Mouse (Mus musculus): ENCODE results near the gene C130032M10Rik. TPM values are rescaled to one million over a fixed set of nuclear protein-coding genes. Genes with fewer than 3 reads are reported as not detected.

C130032M10Rik gene
- total RNA-seq, 2 experiments from 2014 or later = not detected

DNA sequence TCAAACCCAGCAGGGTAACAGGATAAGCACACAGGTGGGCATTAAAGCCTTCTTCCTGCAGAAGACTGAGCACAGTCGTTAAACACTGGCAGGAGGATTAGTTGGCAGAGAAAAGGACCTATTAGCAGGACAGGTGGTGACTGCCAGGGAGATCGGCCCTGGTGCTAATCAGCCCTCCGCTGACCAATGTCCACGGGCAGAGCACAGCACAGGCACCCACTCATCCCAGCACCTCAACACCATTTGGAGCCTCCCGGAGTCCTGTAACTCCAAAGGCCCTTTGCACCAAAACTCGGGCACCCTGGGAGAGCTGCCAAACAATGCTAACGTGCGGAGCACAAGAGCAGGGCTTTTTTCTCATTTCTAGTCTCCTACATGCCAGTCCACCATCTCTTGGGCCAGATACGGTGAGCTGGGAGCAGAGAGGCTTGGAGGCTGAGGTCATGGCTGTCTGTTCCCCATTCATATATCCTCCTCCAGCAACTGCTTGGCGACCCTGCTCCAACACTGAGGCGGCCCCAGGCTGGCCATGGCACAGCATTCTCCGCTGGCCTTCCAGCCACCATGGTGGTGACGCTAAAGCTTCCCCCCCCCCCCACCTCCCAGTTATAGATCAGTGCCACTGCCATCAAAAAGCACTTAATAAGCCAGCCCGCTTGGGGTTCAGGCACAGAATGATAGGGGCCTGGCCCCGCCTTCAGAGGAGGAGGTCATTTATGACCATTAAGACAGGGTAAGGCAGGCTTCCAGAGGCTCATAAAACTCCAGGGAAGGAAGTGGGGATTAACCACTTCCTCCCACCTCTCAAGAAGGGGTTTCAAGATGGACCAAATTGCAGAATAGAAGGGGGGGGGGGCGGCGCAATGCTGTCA is 28.6 kb downstream of the C130032M10Rik start:
- intact Hi-C loops (cut with DNase I) = no loop called here
- DNase-seq (ENCODE audit: low spot score in 2 of 2) = no peak

DNA sequence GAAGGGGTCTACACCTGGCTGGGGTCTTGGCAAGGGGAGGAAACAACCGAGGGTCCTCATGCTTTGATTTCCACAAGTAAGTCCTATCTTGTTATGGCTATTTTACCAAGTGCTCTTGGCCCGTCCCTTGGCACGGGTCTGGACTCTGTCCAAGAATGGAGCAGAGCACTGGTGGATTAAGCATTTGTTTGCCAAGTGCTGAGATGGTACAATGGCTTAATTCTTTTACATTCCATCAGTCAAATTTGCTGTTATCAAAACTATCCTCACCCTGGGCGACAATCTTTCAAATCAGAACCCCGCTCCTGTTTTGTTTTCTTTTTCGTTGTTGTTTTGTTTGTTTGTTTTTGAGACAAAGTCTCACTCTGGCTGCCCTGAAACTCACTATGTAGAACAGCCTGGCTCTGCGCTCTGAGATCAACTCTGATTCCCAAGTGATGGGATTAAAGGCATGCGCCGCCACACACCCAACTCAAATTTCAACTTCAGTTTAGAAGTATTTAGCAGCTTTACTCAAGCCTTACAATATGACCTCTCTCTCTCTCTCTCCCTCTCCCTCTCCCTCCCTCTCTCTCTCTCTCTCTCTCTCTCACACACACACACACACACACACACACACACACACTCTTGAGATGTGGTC is 29.4 kb downstream of the C130032M10Rik start:
- DNase-seq (ENCODE audit: low spot score in 2 of 2) = no peak
- intact Hi-C loops (cut with DNase I) = no loop called here

DNA sequence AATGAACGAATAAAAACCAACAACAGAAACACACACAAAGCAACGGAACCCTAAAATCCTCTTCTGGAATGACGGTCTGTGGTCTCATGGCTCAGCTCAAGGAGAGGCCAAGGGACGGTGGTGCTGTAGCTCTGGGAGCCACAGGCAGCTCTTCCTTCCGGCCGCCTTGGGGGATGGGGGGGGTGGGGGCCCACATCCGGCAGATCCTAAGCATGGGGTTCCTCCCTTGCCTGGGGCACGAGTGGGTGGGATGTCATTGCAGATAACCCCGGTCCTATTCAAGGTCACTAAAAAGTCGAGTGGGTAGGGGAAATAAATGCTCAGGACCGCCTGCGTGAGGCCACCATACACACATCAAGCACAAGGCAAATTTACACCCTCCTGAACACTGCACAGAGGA is 31.3 kb downstream of the C130032M10Rik start:
- intact Hi-C loops (cut with DNase I) = no loop called here

DNA sequence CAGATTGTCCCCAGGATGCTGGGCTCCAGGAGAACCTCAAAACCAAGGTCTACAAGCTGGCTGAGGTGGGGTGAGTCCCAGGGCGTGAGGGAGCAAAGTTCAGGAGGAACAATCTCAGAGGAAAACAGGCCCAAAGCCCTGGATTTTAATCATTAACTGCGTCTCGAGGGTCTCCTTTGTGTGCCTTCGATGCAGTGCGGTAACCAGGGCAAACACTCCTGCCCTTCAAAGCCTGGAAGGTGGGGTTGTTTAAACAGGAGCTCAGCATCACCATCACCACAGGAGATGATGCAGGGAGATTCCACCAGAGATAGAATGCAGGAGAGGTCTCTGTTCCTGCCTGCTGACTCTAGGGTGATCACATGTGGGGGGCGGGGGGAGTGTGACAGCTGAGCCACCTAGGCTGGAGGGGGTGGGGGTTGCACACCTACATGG is 32.2 kb downstream of the C130032M10Rik start:
- DNase-seq (ENCODE audit: low spot score in 2 of 2) = no peak
- intact Hi-C loops (cut with DNase I) = no loop called here

More for the DNA sequence above, 31.3 kb downstream of the C130032M10Rik start:
- DNase-seq (ENCODE audit: low spot score in 2 of 2) = no peak

DNA sequence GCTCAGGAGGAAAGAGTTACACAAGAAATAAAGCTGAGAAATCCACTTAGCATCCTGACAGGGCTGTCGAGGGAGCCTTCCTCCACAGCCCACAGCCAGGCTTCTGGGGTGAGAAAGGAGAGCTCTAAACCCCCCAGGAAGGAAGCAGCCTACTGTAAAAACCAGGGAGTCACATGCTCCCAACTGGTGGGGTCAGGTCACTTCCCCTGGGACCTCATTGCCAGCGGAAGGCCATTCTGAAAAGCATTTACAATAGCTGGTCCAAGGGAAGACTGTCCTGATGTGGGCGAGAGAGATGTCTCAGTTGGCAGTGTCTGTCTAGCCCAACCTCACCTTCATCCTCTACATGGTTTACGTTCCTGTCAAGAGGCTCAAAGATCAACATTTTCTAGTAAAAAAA is 33.0 kb downstream of the C130032M10Rik start:
- DNase-seq (ENCODE audit: low spot score in 2 of 2) = no peak

DNA sequence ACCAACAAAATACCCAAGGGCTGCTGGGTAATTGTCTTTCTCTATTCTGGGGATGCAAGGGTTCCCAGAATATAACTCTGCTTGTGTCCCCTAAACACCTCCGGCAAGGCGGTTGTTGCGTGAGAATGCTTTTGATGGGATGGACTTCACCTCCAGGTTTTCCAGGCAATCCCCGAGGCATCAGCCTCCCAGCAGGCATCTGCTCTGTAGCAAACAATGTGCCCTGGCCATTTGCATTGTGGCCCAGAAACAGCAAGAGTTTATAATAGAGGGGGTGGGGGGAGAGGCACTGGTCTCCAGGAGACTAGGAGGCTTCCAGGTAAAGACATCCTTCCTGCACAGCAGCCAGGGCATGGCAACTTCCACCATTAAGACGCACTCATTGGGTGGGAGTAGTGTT is 33.6 kb downstream of the C130032M10Rik start:
- intact Hi-C loops (cut with DNase I) = no loop called here
- DNase-seq (ENCODE audit: low spot score in 2 of 2) = no peak

More for the DNA sequence above, 33.0 kb downstream of the C130032M10Rik start:
- intact Hi-C loops (cut with DNase I) = no loop called here

DNA sequence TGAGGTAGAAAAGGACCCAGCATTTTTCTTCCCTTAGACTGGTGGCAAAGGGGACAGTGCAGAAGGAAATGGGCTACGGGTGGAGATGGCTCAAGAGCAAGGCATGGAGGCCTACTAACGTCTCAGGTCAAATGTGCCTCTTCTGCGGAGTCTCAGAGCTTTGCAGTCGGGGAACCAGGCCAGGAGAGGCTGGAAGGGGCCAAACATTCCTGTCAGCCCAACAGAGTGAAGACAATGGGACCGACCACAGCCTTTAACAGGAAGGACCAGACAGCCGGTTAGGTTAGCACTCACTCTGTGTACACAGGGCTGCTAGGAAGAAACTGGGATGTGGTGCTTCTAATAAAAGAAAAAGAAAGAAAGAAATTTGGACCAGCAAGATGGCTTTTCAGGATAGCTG is 34.5 kb downstream of the C130032M10Rik start:
- DNase-seq (ENCODE audit: low spot score in 2 of 2) = no peak
- intact Hi-C loops (cut with DNase I) = no loop called here

DNA sequence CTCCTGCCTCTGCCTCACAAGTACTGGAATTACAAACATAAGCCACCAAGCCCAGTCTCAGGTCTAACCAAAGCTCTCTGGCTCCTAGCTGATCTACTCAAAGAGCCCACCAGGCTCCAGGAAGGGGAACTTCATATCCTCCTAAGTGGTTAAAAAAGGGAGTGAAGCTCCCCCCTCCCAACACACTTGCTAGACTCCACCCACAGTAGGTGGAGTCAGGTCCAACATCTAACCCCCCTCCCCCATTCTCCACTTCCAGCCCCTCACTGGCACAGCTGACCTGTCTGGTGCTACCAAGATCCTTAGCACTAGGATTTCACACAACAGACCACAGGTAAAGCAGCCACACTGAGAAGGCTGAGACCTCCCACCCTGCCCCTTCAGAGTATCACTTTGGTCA is 38.3 kb downstream of the C130032M10Rik start:
- intact Hi-C loops (cut with DNase I) = no loop called here
- no peak for DNase-seq (ENCODE audit: low spot score in 2 of 2)

DNA sequence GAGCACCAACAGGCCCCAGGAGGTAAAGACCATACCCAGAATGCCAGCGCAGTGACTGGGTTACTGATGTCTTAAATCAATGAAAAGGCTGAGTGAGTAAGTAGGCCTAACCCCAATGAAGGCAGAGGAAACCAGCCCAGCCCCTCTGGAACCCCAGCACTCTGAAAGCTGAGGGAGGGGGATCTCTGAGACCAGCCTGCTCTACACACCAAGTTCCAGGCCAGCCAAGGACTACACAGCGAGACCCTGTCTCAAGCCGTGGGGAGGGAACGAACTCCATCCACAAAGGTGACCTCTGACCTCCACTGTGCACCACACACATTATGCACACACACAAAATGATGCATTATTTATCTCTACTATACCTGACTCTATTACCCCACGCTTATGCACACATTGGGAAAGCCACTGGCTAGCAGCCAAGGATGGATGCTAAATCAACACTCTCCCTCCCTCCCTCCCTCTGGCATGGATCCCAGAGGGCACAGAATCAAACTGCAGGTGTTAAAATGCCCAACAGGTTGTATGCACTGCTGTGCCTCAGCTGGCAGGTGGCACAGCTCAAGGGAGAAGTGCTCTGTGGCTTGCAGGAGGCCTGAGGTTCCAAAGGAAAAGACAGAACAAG is 39.0 kb downstream of the C130032M10Rik start:
- no peak for DNase-seq (ENCODE audit: low spot score in 2 of 2)
- intact Hi-C loops (cut with DNase I) = no loop called here

DNA sequence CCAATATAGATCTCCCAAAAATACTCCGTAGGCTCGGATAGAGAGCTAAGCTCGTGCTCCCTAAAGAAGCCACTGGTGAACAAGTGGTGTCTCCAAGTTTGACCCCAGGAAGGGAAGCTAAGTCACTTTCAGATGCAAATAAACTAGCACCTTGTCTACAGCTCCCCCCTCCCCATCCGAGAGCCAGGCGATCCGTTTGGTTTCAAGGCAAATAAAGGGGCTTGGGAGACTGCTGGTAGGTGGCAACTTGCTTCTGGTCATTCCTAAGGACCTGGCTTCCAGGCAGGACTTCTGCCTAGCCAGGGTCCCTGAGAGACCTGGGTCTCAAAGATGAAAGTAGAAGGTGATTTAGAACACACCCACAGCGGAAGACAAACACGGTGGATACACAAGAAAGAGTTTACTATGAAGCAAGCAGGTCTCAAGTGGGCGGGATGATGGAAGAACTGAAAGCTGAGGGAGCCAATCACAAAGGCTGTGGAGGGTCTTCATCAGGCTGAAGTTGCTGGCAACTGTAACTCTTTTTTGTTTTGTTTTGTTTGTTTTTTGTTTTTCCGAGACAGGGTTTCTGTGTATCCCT is 40.9 kb downstream of the C130032M10Rik start:
- intact Hi-C loops (cut with DNase I) = no loop called here

DNA sequence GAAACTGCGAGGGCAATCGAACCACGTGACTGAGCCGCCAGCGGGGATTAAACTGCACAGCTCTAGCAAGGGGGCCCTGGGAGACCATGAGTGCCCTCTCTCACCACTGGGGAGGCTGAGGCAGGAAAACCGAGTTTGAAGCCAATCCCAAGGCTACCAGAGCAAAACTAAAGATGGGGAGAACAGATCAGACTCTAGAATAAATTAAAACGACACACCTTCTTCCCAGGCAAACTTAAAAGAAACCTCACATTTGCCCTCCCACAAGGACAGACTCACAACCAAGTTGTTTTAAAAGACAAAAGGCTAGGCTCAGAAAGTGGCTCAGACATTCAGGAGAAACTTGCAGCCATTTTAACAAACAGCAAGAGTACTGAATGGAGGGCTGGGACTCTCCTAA is 41.6 kb downstream of the C130032M10Rik start:
- DNase-seq (ENCODE audit: low spot score in 2 of 2) = no peak
- intact Hi-C loops (cut with DNase I) = no loop called here

More for the DNA sequence above, 40.9 kb downstream of the C130032M10Rik start:
- no peak for DNase-seq (ENCODE audit: low spot score in 2 of 2)

DNA sequence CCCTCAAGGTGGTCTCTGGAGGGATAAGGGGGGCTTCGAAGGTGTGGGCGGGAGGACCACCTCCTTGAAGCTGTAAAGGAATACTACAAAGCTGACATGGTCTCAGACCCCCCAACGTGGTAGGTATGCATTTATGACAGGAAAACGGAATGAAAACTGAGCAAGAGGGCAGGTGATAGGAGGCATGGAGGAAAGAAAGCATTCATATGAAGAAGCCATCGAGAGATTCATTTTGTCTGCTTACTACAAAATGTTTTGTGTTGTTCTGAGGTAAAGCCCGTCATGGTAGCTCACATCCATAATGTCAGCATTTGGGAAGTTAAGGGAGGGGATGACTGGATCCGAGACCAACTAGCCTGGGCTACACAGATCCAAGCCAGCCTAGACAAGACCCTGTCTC is 44.6 kb downstream of the C130032M10Rik start:
- intact Hi-C loops (cut with DNase I) = no loop called here
- DNase-seq (ENCODE audit: low spot score in 2 of 2) = no peak

DNA sequence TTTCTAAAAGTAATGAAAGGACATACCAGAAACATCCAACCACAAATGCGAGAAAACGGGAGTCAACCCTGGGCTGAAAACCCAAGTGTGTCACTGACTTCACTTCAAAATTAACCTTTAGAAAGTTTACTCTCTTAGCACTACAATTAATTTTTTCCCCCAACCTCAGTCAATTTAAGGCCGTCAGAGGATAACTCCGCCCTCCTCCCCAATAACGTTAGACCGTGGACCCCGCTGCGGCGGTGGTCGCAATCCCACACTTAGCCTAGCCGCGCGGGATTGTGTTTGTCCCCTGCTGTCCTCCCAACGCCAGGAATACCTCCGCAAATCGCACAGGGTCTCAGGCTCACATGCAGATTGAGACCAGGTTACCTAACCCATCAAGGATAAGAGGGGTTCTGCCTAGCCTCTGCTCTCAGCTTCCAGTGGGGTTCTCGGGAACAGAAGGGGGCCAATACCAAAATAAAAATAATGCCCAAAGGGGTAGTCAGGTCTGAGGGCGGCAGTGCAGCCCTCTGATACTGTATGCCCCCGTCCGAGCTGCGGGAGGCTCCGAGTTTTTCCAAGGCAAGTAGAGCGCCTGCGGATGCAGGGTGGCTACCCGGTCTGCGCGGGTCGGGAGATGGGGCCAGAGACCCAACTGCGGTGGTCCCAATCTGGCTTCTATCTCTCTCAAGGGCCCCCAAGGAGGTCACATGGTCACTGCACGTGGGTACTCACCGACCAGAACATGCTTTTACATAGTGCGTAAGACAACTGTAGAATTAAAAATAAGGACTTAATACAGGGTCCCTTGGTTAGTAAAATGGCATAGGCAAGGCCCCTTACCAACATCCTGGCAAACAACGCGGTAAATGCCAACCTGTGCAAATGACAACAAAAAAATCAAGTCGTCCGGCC is 45.5 kb downstream of the C130032M10Rik start:
- no peak for DNase-seq (ENCODE audit: low spot score in 2 of 2)
- intact Hi-C loops (cut with DNase I) = no loop called here

DNA sequence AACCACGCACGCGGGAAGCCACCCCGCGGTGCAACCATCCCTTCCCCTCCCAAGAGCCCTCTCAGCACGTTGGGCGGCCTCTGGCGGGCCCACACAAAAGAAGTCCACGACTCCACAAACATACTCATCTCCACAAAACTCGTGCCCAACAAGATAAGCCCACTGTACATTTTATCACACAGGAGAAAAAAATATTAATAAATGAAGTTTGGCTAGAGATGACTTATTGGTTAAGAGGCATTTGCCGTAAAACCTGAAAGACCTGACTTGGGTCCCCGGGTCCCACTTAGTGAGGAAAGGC is 46.1 kb downstream of the C130032M10Rik start:
- intact Hi-C loops (cut with DNase I) = no loop called here
- DNase-seq (ENCODE audit: low spot score in 2 of 2) = no peak

DNA sequence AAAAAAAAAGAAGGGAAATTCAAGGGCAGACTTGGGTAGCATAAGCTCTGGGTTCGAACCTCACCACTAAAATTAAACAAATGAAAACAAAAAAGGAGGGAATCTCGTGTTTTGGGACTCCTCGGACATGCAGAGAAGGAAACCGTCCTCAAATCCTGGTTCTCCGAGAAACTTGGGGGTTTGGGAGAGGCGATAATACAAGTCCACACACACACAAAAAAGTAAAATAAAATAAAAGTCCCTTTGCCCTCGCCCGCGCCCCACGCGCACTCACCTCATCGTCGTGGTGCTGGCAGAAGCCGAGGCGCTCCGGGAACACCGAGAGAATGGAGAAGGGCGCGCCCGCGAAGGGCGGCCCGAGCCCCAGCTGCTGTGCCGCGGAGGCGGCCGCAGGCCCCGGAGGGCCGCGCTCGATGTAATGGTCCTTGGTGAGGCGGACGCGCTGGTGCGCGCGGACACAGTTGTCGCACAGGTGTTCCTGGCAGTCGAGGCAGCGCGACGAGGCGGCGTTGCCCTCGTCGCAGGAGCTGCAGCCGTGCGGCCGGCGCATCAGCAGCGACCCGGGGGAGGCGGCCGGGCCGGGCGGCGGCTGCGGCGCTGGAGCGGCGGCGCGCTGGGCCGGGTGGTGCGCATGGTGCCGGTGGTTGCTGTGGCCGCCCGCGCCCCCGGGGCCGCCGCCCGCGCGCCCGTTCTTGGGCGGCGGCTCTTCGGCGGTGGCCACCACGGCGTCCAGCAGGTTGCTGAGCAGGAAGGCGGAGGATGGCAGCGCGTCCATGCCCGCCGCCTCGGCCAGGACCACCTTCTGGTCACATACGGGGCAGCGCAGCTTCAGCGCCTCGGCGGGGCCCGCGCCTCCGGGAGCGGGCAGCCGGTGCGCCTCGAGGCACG is 46.8 kb downstream of the C130032M10Rik start:
- peak in 1 of 2 experiments; percentile 5 for DNase-seq (ENCODE audit: low spot score in 2 of 2)
- intact Hi-C loops (cut with DNase I) = no loop called here

DNA sequence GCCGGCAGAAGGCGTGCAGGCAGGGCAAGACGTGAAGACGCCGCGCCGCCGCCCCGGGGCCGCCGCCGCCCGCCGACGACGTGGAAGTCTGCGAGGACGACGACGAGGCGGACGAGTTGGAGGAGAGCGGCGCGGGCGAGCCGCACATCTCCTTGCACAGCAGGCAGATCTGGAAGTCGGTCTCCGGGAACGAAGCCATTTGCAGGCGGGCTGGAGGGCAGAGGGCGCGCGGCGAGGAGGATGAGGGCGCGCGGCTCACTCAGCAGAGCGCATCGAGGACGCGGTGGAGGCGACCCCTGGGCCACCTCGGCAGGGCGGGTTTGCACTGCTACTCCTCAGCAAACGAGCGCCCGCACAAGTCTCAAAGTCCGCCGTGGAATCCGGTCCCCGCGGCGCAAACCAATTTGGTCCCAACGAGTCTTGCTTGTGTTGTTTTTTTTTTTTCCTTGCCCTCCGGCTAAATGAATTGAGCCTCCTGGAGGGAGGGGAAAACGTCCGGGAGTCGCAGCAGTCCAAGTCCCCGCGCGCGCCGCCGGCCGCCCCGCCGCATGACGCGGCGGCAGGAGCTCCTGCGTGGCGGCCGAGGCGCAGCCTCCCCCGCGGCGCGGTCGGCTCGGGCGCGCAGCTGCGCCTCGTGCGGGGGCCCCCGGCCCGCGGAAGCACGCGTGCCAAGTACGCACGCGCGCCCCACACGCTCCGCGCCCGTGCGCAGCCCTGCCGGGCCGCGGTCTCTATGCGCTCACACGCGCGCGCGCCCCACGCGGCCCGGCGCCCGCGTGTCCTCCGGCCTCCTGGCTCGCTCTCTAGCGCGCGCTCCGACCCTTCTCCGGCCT is 47.6 kb downstream of the C130032M10Rik start:
- intact Hi-C loops (cut with DNase I) = no loop called here
- DNase-seq (ENCODE audit: low spot score in 2 of 2) = peak; percentile 31 to 36

DNA sequence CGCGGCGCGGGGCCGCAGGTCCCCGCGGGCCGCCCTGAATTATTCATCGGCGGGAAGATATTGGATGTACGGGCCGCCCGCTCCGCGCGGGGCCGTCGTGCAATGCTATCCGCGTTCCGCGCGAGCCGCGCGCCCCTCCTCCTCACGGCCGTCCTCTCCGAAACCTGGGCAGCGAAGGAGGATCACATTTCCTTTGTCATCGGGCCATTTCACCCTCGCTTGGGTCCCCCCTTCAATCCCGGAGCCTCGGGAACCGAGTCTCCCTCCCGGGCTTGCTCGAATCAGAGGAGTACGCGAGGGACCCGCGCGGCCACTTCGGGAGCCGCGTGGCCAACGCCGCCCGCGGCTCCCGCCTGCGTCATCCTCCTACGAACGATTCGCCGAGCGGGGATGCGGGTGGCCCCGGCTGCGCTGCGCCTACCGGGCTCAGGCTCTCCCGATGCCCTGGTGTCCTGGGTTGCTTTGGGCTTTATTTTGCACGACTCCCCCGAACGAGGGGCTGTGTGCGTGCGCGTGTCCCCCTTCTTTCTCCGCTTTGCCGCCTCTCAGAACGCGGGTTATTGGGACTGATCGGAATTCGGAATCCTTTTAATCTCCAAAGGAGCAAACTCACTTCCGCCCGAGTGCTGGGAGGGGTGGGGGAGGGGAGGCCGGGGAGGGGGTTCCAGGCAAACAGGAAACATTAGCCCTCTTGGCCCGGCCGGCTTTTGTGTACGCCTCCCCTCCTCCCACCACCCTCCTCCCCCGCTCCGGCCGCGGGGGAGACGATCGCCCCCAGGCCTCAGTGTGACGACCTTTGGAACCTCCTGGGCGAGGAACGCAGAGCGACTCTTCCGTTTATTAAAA is 48.5 kb downstream of the C130032M10Rik start, which contains the start of gene Trim71:
Trim71 (minus strand) TSS at position 609 of the 846 bp plus-strand sequence.
- peak in 1 of 2 experiments; percentile 34 for DNase-seq (ENCODE audit: low spot score in 2 of 2)

More for the DNA sequence above, 48.5 kb downstream of the C130032M10Rik start, which contains the start of gene Trim71:
- intact Hi-C loops (cut with DNase I) = no loop called here

Data from left cerebral cortex, postnatal 36 days (tissue).